Mouse (Mus musculus) forebrain, embryonic 15.5 days (tissue): ENCODE results near the gene Swi5. TPM values are rescaled to one million over a fixed set of nuclear protein-coding genes. Genes with fewer than 3 reads are reported as not detected.

ENCODE experiments used
- ATAC-seq: fragments of 200-750 bp; cut with Nextera tagmentation; replicated peaks from 2 replicates; pipeline ENCODE4 v1.8.0; 2017; ENCODE audit warnings: mild to moderate bottlenecking, moderate TSS enrichment, moderate library complexity
- H3K27ac ChIP-seq: fragments of 300-500 bp; sonication (generic); replicated peaks from 2 replicates; pipeline ENCODE4 v1.5.1; 2015; ENCODE audit warnings: mild to moderate bottlenecking, inconsistent platforms
- H3K27me3 ChIP-seq: fragments of 300-500 bp; sonication (generic); 2 replicates; pipeline ENCODE4 v1.6.1; 2015; ENCODE audit warnings: inconsistent platforms
- H3K36me3 ChIP-seq: fragments of 300-500 bp; sonication (generic); 2 replicates; pipeline ENCODE4 v1.6.1; 2015; ENCODE audit warnings: mild to moderate bottlenecking, inconsistent platforms
- H3K4me1 ChIP-seq: fragments of 300-500 bp; sonication (generic); 2 replicates; pipeline ENCODE4 v1.6.1; 2015; ENCODE audit warnings: inconsistent platforms
- H3K4me2 ChIP-seq: fragments of 300-500 bp; sonication (generic); replicated peaks from 2 replicates; pipeline ENCODE4 v1.6.1; 2015; ENCODE audit warnings: mild to moderate bottlenecking, inconsistent platforms
- H3K4me3 ChIP-seq: fragments of 300-500 bp; sonication (generic); 2 replicates; pipeline ENCODE4 v1.5.1; 2015; ENCODE audit warnings: mild to moderate bottlenecking, inconsistent platforms
- H3K9ac ChIP-seq: fragments of 300-500 bp; sonication (generic); replicated peaks from 2 replicates; pipeline ENCODE4 v1.6.1; 2015; ENCODE audit warnings: mild to moderate bottlenecking, inconsistent platforms
- H3K9me3 ChIP-seq: fragments of 300-500 bp; sonication (generic); 2 replicates; pipeline ENCODE4 v1.6.1; 2016; ENCODE audit warnings: inconsistent platforms
- WGBS: fragments of 180-500 bp; shearing (Covaris S2); methylation state at CpG from one replicate; pipeline ENCODE4 v1.1.7; 2015; ENCODE audit warnings: mixed read lengths; 5-methylcytosine and 5-hydroxymethylcytosine counted together
- polyA plus RNA-seq: library from polyadenylated mRNA; unstranded; fragments of >200 nt; fragmentation: Nextera tagmentation; extraction: Ambion mirVana; gene quantifications from 2 replicates; pipeline ENCODE4 v1.2.1, GENCODE M21; 2015

The Swi5 gene
- 369 and 379 TPM in 2 replicates for polyA plus RNA-seq

GRCm38 (mm10) chr2:32287923-32288367, at the start of gene Swi5:
Swi5 (minus strand) TSS chr2:32288075.
- H3K4me3 ChIP-seq = peak within 1 kb of the TSS; percentile 89
- H3K4me2 ChIP-seq = peak within 1 kb of the TSS; percentile 91
- H3K9ac ChIP-seq = peak within 1 kb of the TSS; percentile 94
- WGBS = under 1% methylated on average over 41 of the region's 41 CpGs
- peaks cover 28% of the 10 kb centered on the region for H3K4me1 ChIP-seq
- no peaks in the 10 kb centered on the region for H3K27me3 ChIP-seq
- H3K36me3 ChIP-seq = peaks cover 23% of the 10 kb centered on the region
- peak; percentile 99 for ATAC-seq
- H3K9me3 ChIP-seq = no peaks in the 10 kb centered on the region
- peak within 1 kb of the TSS; percentile 68 for H3K27ac ChIP-seq

- Histone ChIP-seq H3K27me3 (no peaks in the 10 kb centered on the region), H3K9ac (no peak overlapping the region), H3K36me3 (no peaks in the 10 kb centered on the region; the same call in 1 of the 2 replicates), H3K4me1 (no peaks in the 10 kb centered on the region), H3K4me3 (no peak overlapping the region), H3K9me3 (no peaks in the 10 kb centered on the region), H3K27ac (no peak overlapping the region), H3K4me2 (no peak overlapping the region)
- WGBS = 58% methylated on average over 15 of the region's 15 CpGs
- ATAC-seq = no peak
Measured at GRCm38 (mm10) chr2:32335888-32336287, 48.0 kb upstream of the Swi5 start.

- Histone ChIP-seq H3K9ac (no peak overlapping the region), H3K9me3 (no peaks in the 10 kb centered on the region)
- 86% methylated on average over 5 of the region's 5 CpGs for WGBS
Measured at GRCm38 (mm10) chr2:32332159-32332558, 44.3 kb upstream of the Swi5 start.

GRCm38 (mm10) chr2:32329531-32329930, 41.7 kb upstream of the Swi5 start:
- ATAC-seq = no peak
- Histone ChIP-seq H3K36me3 (no peaks in the 10 kb centered on the region; the same call in 1 of the 2 replicates), H3K4me1 (no peaks in the 10 kb centered on the region), H3K9ac (no peak overlapping the region), H3K4me2 (no peak overlapping the region), H3K9me3 (no peaks in the 10 kb centered on the region), H3K27me3 (no peaks in the 10 kb centered on the region), H3K4me3 (no peak overlapping the region), H3K27ac (no peak overlapping the region)
- WGBS = 54% methylated on average over 6 of the region's 6 CpGs

More at GRCm38 (mm10) chr2:32332159-32332558, 44.3 kb upstream of the Swi5 start:
- Histone ChIP-seq H3K4me3 (no peak overlapping the region), H3K4me2 (no peak overlapping the region), H3K36me3 (no peaks in the 10 kb centered on the region; the same call in 1 of the 2 replicates), H3K4me1 (no peaks in the 10 kb centered on the region), H3K27ac (no peak overlapping the region), H3K27me3 (no peaks in the 10 kb centered on the region)
- no peak for ATAC-seq

GRCm38 (mm10) chr2:32328911-32329460, 41.1 kb upstream of the Swi5 start:
- WGBS = 40% methylated on average over 13 of the region's 13 CpGs
- H3K9me3 ChIP-seq = no peaks in the 10 kb centered on the region
- H3K4me2 ChIP-seq = no peak overlapping the region
- no peak for ATAC-seq
- H3K9ac ChIP-seq = no peak overlapping the region
- H3K27me3 ChIP-seq = no peaks in the 10 kb centered on the region
- no peak overlapping the region for H3K27ac ChIP-seq
- no peaks in the 10 kb centered on the region for H3K4me1 ChIP-seq
- H3K36me3 ChIP-seq = no peaks in the 10 kb centered on the region; the same call in 1 of the 2 replicates
- H3K4me3 ChIP-seq = no peak overlapping the region

- Histone ChIP-seq H3K27ac (no peak overlapping the region), H3K4me2 (no peak overlapping the region), H3K9me3 (no peaks in the 10 kb centered on the region), H3K36me3 (no peaks in the 10 kb centered on the region; the same call in 1 of the 2 replicates), H3K9ac (no peak overlapping the region), H3K4me3 (no peak overlapping the region), H3K27me3 (no peaks in the 10 kb centered on the region), H3K4me1 (peaks cover 12% of the 10 kb centered on the region)
- WGBS = 63% methylated on average over 4 of the region's 4 CpGs
- no peak for ATAC-seq
Measured at GRCm38 (mm10) chr2:32327200-32327599, 39.3 kb upstream of the Swi5 start.

GRCm38 (mm10) chr2:32325342-32325741, 37.5 kb upstream of the Swi5 start:
- H3K36me3 ChIP-seq = no peaks in the 10 kb centered on the region; the same call in 1 of the 2 replicates
- no peaks in the 10 kb centered on the region for H3K27me3 ChIP-seq
- no peak overlapping the region for H3K27ac ChIP-seq
- 77% methylated on average over 7 of the region's 7 CpGs for WGBS
- no peak overlapping the region for H3K4me2 ChIP-seq
- H3K4me1 ChIP-seq = peaks cover 19% of the 10 kb centered on the region
- H3K9ac ChIP-seq = no peak overlapping the region
- H3K9me3 ChIP-seq = no peaks in the 10 kb centered on the region
- no peak overlapping the region for H3K4me3 ChIP-seq
- ATAC-seq = no peak

- WGBS = 61% methylated on average over 4 of the region's 4 CpGs
- no peak overlapping the region for H3K9ac ChIP-seq
- no peak for ATAC-seq
- no peak overlapping the region for H3K4me3 ChIP-seq
- H3K9me3 ChIP-seq = no peaks in the 10 kb centered on the region
- H3K27me3 ChIP-seq = no peaks in the 10 kb centered on the region
- no peak overlapping the region for H3K4me2 ChIP-seq
- no peak overlapping the region for H3K27ac ChIP-seq
- H3K36me3 ChIP-seq = no peaks in the 10 kb centered on the region; the same call in 1 of the 2 replicates
- H3K4me1 ChIP-seq = peaks cover 19% of the 10 kb centered on the region
Measured at GRCm38 (mm10) chr2:32324322-32324721, 36.4 kb upstream of the Swi5 start.

GRCm38 (mm10) chr2:32322754-32323741, 35.2 kb upstream of the Swi5 start:
- Histone ChIP-seq H3K4me2 (peak overlapping the region; percentile 23; the same call in 1 of the 2 replicates), H3K4me1 (peaks cover 27% of the 10 kb centered on the region), H3K36me3 (no peaks in the 10 kb centered on the region; the same call in 1 of the 2 replicates), H3K9ac (no peak overlapping the region), H3K27ac (peak overlapping the region; percentile 86), H3K9me3 (no peaks in the 10 kb centered on the region), H3K4me3 (no peak overlapping the region), H3K27me3 (no peaks in the 10 kb centered on the region)
- peak; percentile 79 for ATAC-seq
- 53% methylated on average over 7 of the region's 7 CpGs for WGBS

- Histone ChIP-seq H3K36me3 (no peaks in the 10 kb centered on the region; the same call in 1 of the 2 replicates), H3K27me3 (no peaks in the 10 kb centered on the region), H3K4me1 (peaks cover 31% of the 10 kb centered on the region), H3K27ac (peak overlapping the region; percentile 86), H3K4me3 (no peak overlapping the region), H3K9ac (no peak overlapping the region), H3K4me2 (no peak overlapping the region), H3K9me3 (no peaks in the 10 kb centered on the region)
- 79% methylated on average over 9 of the region's 9 CpGs for WGBS
- ATAC-seq = no peak
Measured at GRCm38 (mm10) chr2:32321591-32322298, 33.9 kb upstream of the Swi5 start.

- H3K36me3 ChIP-seq = no peaks in the 10 kb centered on the region; the same call in 1 of the 2 replicates
- peaks cover 31% of the 10 kb centered on the region for H3K4me1 ChIP-seq
Measured at GRCm38 (mm10) chr2:32320721-32321120, 32.8 kb upstream of the Swi5 start.

More at GRCm38 (mm10) chr2:32320721-32321120, 32.8 kb upstream of the Swi5 start:
- no peak for ATAC-seq
- 75% methylated on average over 11 of the region's 11 CpGs for WGBS
- Histone ChIP-seq H3K27ac (no peak overlapping the region), H3K27me3 (no peaks in the 10 kb centered on the region), H3K4me3 (no peak overlapping the region), H3K4me2 (no peak overlapping the region), H3K9ac (no peak overlapping the region), H3K9me3 (no peaks in the 10 kb centered on the region)
